Mouse (Mus musculus): ENCODE measurements around the gene Btnl6. TPM values are rescaled to one million over a fixed set of nuclear protein-coding genes. Genes with fewer than 3 reads are reported as not detected.
"Not testable (repeated sequence)": the region's sequence is repeated elsewhere in the genome, so short reads cannot be mapped to it uniquely, and the experiment has no call there.

Gene Btnl6
- polyA plus RNA-seq, 1 experiment = not detected

DNA sequence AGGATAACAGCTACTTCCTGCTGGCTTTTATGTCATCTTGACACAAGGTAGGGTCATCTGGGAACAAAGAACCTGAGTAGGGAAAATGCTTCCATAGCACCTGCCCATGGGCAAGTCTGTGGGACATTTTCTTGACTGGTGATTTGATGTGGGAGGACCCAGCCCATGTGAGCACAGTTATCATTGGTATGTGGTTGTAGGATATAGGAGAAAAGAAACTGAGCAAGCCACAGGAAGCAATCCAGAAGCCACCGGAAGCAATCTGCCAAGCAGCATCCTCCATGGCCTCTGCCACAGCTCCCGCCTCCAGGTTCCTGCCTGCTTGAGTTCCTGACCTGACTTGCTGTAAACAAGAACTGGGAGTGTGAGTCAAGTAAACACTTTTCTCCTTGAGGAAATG lies 46.7 kb downstream of the Btnl6 start:
- Histone ChIP-seq H3K9me3 (replicated peaks; ENCODE audit: control insufficient read depth, insufficient read depth, low read length, poor library complexity, severe bottlenecking) (no peaks in the 10 kb centered on the region), H3K9ac (ENCODE audit: low read depth, poor library complexity, severe bottlenecking) (no peak overlapping the region), H3K27me3 (ENCODE audit: control insufficient read depth, insufficient read depth, low read length, poor library complexity, severe bottlenecking) (no peaks in the 10 kb centered on the region), H3K27ac (ENCODE audit: insufficient read depth, low read length) (no peak overlapping the region), H3K4me3 (ENCODE audit: low read depth, low read length) (no peak overlapping the region), H3K36me3 (ENCODE audit: control insufficient read depth, insufficient read depth, low read length, poor library complexity, severe bottlenecking) (no peaks in the 10 kb centered on the region), H3K4me1 (ENCODE audit: control insufficient read depth, insufficient read depth, low read length) (no peaks in the 10 kb centered on the region)
- TF ChIP-seq POLR2A (IDR thresholded peaks at IDR 0.05; ENCODE audit: insufficient read depth, low read length) = no peak
- TF ChIP-seq EP300 (IDR thresholded peaks at IDR 0.05; ENCODE audit: insufficient read depth, low read depth, low read length) = no peak
- TF ChIP-seq CTCF (IDR thresholded peaks at IDR 0.05; ENCODE audit: low read depth, low read length) = no peak

DNA sequence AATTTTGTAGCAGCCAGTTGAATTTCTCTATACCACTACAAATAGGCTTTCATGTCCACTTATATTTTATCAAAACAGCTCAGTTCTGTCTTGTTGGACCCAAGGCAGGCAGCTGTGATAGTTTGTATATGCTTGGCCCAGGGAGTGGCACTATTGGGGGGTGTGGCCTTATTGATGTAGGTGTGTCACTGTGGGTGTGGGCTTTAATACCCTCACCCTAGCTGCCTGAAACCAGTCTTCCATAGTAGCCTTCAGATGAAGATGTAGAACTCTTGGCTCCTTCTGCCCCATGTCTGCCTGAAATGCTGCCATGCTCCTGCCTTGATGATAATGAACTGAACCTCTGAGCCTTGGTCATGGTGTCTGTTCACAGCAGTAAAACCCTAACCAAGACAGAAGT lies 51.2 kb downstream of the Btnl6 start:
- not testable (repeated sequence) for H3K4me1 ChIP-seq (ENCODE audit: control insufficient read depth, insufficient read depth, low read length); H3K9me3 ChIP-seq (replicated peaks; ENCODE audit: control insufficient read depth, insufficient read depth, low read length, poor library complexity, severe bottlenecking); H3K36me3 ChIP-seq (ENCODE audit: control insufficient read depth, insufficient read depth, low read length, poor library complexity, severe bottlenecking); H3K9ac ChIP-seq (ENCODE audit: low read depth, poor library complexity, severe bottlenecking); H3K4me3 ChIP-seq (ENCODE audit: low read depth, low read length); H3K27me3 ChIP-seq (ENCODE audit: control insufficient read depth, insufficient read depth, low read length, poor library complexity, severe bottlenecking); H3K27ac ChIP-seq (ENCODE audit: insufficient read depth, low read length)

DNA sequence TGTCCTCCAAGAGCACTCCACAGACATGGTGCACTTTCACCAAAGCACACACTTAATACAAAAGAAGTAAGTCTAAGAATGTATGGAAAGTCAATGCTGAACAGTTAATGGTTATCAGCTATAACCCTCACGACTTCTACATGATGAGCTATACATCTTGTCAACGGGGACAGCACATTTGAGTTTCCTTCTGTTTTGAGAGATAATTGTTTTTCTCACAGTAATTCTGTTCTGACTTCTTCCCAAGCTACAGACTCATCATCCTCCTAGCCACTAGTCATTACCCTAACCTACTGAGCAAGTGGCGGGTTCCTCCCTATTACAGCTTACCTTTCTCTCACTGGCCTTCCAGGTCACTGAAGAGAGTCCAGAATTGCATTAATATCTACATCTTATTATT lies 57.9 kb downstream of the Btnl6 start:
- no peaks in the 10 kb centered on the region for H3K4me1 ChIP-seq (ENCODE audit: control insufficient read depth, insufficient read depth, low read length)
- H3K27me3 ChIP-seq (ENCODE audit: control insufficient read depth, insufficient read depth, low read length, poor library complexity, severe bottlenecking) = no peaks in the 10 kb centered on the region
- no peak overlapping the region for H3K9ac ChIP-seq (ENCODE audit: low read depth, poor library complexity, severe bottlenecking)
- TF ChIP-seq EP300 (IDR thresholded peaks at IDR 0.05; ENCODE audit: insufficient read depth, low read depth, low read length) (no peak), CTCF (IDR thresholded peaks at IDR 0.05; ENCODE audit: low read depth, low read length) (no peak), POLR2A (IDR thresholded peaks at IDR 0.05; ENCODE audit: insufficient read depth, low read length) (no peak)
- H3K27ac ChIP-seq (ENCODE audit: insufficient read depth, low read length) = no peak overlapping the region
- no peak overlapping the region for H3K4me3 ChIP-seq (ENCODE audit: low read depth, low read length)
- no peaks in the 10 kb centered on the region for H3K9me3 ChIP-seq (replicated peaks; ENCODE audit: control insufficient read depth, insufficient read depth, low read length, poor library complexity, severe bottlenecking)
- H3K36me3 ChIP-seq (ENCODE audit: control insufficient read depth, insufficient read depth, low read length, poor library complexity, severe bottlenecking) = no peaks in the 10 kb centered on the region

Other genes with a start within 250 kb of the Btnl6 start
- not detected in 2 replicates for gene H2-Aa, start 229.5 kb downstream of the Btnl6 start, polyA plus RNA-seq (2011; ENCODE audit: insufficient read depth, insufficient read length, low read depth, missing spikeins)
- 2.8 and 4.6 TPM in 2 replicates for gene H2-Eb1, start 211.5 kb downstream of the Btnl6 start, polyA plus RNA-seq (2011; ENCODE audit: insufficient read depth, insufficient read length, low read depth, missing spikeins)
- gene H2-Eb2, start 191.7 kb downstream of the Btnl6 start, polyA plus RNA-seq (2011; ENCODE audit: insufficient read depth, insufficient read length, low read depth, missing spikeins) = not detected in 2 replicates
- gene Btnl2, start 162.5 kb downstream of the Btnl6 start, polyA plus RNA-seq (2011; ENCODE audit: insufficient read depth, insufficient read length, low read depth, missing spikeins) = not detected in 2 replicates
- gene Btnl1, start 140.2 kb downstream of the Btnl6 start, polyA plus RNA-seq (2011; ENCODE audit: insufficient read depth, insufficient read length, low read depth, missing spikeins) = 0.28 TPM in 1 of 2 replicates, not detected in the other
- gene BC051142, start 118.5 kb downstream of the Btnl6 start, polyA plus RNA-seq (2011; ENCODE audit: insufficient read depth, insufficient read length, low read depth, missing spikeins) = not detected in 2 replicates
- not detected in 2 replicates for gene Btnl4, start 40.0 kb downstream of the Btnl6 start, polyA plus RNA-seq (2011; ENCODE audit: insufficient read depth, insufficient read length, low read depth, missing spikeins)
- 4.6 and 7.0 TPM in 2 replicates for gene Notch4, start 46.9 kb upstream of the Btnl6 start, polyA plus RNA-seq (2011; ENCODE audit: insufficient read depth, insufficient read length, low read depth, missing spikeins)
- gene Gpsm3, start 72.5 kb upstream of the Btnl6 start, polyA plus RNA-seq (2011; ENCODE audit: insufficient read depth, insufficient read length, low read depth, missing spikeins) = 3.9 and 4.2 TPM in 2 replicates
- gene Pbx2, start 73.9 kb upstream of the Btnl6 start, polyA plus RNA-seq (2011; ENCODE audit: insufficient read depth, insufficient read length, low read depth, missing spikeins) = 66.1 and 73.0 TPM in 2 replicates
- gene Ager, start 80.5 kb upstream of the Btnl6 start, polyA plus RNA-seq (2011; ENCODE audit: insufficient read depth, insufficient read length, low read depth, missing spikeins) = 1.4 and 2.5 TPM in 2 replicates
- gene Rnf5, start 86.3 kb upstream of the Btnl6 start, polyA plus RNA-seq (2011; ENCODE audit: insufficient read depth, insufficient read length, low read depth, missing spikeins) = 74.3 and 75.9 TPM in 2 replicates
- 66.8 and 81.7 TPM in 2 replicates for gene Agpat1, start 86.9 kb upstream of the Btnl6 start, polyA plus RNA-seq (2011; ENCODE audit: insufficient read depth, insufficient read length, low read depth, missing spikeins)
- gene Egfl8, start 98.6 kb upstream of the Btnl6 start, polyA plus RNA-seq (2011; ENCODE audit: insufficient read depth, insufficient read length, low read depth, missing spikeins) = 0.85 and 1.1 TPM in 2 replicates
- 26.7 and 29.2 TPM in 2 replicates for gene Ppt2, start 111.2 kb upstream of the Btnl6 start, polyA plus RNA-seq (2011; ENCODE audit: insufficient read depth, insufficient read length, low read depth, missing spikeins)
- gene Prrt1, start 112.2 kb upstream of the Btnl6 start, polyA plus RNA-seq (2011; ENCODE audit: insufficient read depth, insufficient read length, low read depth, missing spikeins) = not detected in 2 replicates
- gene Fkbpl, start 127.4 kb upstream of the Btnl6 start, polyA plus RNA-seq (2011; ENCODE audit: insufficient read depth, insufficient read length, low read depth, missing spikeins) = 11.0 and 16.5 TPM in 2 replicates
- 31.3 and 32.0 TPM in 2 replicates for gene Atf6b, start 129.8 kb upstream of the Btnl6 start, polyA plus RNA-seq (2011; ENCODE audit: insufficient read depth, insufficient read length, low read depth, missing spikeins)
- gene Tnxb, start 153.2 kb upstream of the Btnl6 start, polyA plus RNA-seq (2011; ENCODE audit: insufficient read depth, insufficient read length, low read depth, missing spikeins) = 0.13 and 0.15 TPM in 2 replicates
- gene C4b, start 226.5 kb upstream of the Btnl6 start, polyA plus RNA-seq (2011; ENCODE audit: insufficient read depth, insufficient read length, low read depth, missing spikeins) = 0.12 and 0.23 TPM in 2 replicates

Data from ES-Bruce4 (cell line).